Mouse (Mus musculus) cerebral cortex, adult 2 months (tissue): ENCODE data around the gene Gas2l1.

Experiments
- WGBS: fragments of 180-500 bp; shearing (Covaris S2); methylation state at CpG from one replicate; pipeline ENCODE4 v1.1.7; 2018; 5-methylcytosine and 5-hydroxymethylcytosine counted together

Gene Gas2l1

GRCm38 (mm10) chr11:5065056-5065821 lies at the start of gene Gas2l1:
Gene Gas2l1, minus strand, starts transcription at chr11:5065327.
- under 1% methylated on average over 49 of the region's 50 CpGs for WGBS

GRCm38 (mm10) chr11:5113645-5114044 lies 48.5 kb upstream of the Gas2l1 start:
- WGBS: 84% methylated on average over 7 of the region's 7 CpGs

- WGBS: 83% methylated on average over 8 of the region's 8 CpGs
Observed at GRCm38 (mm10) chr11:5109441-5109840, 44.3 kb upstream of the Gas2l1 start.

- 93% methylated on average over 4 of the region's 4 CpGs for WGBS
Observed at GRCm38 (mm10) chr11:5103986-5104509, 38.9 kb upstream of the Gas2l1 start.

- 94% methylated on average over 7 of the region's 7 CpGs for WGBS
Observed at GRCm38 (mm10) chr11:5102384-5102783, 37.3 kb upstream of the Gas2l1 start.

- 85% methylated on average over 6 of the region's 6 CpGs for WGBS
Observed at GRCm38 (mm10) chr11:5101641-5102040, 36.5 kb upstream of the Gas2l1 start.

- WGBS: 39% methylated on average over 5 of the region's 5 CpGs
Observed at GRCm38 (mm10) chr11:5100801-5101200, 35.7 kb upstream of the Gas2l1 start.

- 2% methylated on average over 7 of the region's 7 CpGs for WGBS
Observed at GRCm38 (mm10) chr11:5100283-5100682, 35.2 kb upstream of the Gas2l1 start.

- WGBS: under 1% methylated on average over 31 of the region's 31 CpGs
Observed at GRCm38 (mm10) chr11:5099576-5100183, 34.6 kb upstream of the Gas2l1 start.

GRCm38 (mm10) chr11:5098736-5099542 lies 33.8 kb upstream of the Gas2l1 start, which contains the start of the genes Rhbdd3 and Ewsr1:
Gene Rhbdd3, plus strand, starts transcription at chr11:5098926.
Gene Ewsr1, minus strand, starts transcription at chr11:5099266.
- under 1% methylated on average over 91 of the region's 92 CpGs for WGBS

- WGBS: under 1% methylated on average over 44 of the region's 44 CpGs
Observed at GRCm38 (mm10) chr11:5098035-5098735, 33.1 kb upstream of the Gas2l1 start.

GRCm38 (mm10) chr11:5096480-5097020 lies 31.4 kb upstream of the Gas2l1 start:
- WGBS: 24% methylated on average over 8 of the region's 8 CpGs

- 47% methylated on average over 5 of the region's 5 CpGs for WGBS
Observed at GRCm38 (mm10) chr11:5095877-5096276, 30.8 kb upstream of the Gas2l1 start.

- 19% methylated on average over 2 of the region's 2 CpGs for WGBS
Observed at GRCm38 (mm10) chr11:5091706-5092105, 26.6 kb upstream of the Gas2l1 start.

GRCm38 (mm10) chr11:5089147-5089546 lies 24.0 kb upstream of the Gas2l1 start:
- WGBS: 89% methylated on average over 1 of the region's 1 CpGs

GRCm38 (mm10) chr11:5076843-5077242 lies 11.7 kb upstream of the Gas2l1 start:
- WGBS: 81% methylated on average over 4 of the region's 5 CpGs

- WGBS: 38% methylated on average over 4 of the region's 4 CpGs
Observed at GRCm38 (mm10) chr11:5074882-5075281, 9.8 kb upstream of the Gas2l1 start.

- WGBS: 79% methylated on average over 9 of the region's 9 CpGs
Observed at GRCm38 (mm10) chr11:5068126-5068971, 3.2 kb upstream of the Gas2l1 start.

- 14% methylated on average over 38 of the region's 38 CpGs for WGBS
Observed at GRCm38 (mm10) chr11:5064282-5065055, 658 bp downstream of the Gas2l1 start.
